Mouse (Mus musculus): Measurements from ENCODE around the gene Rxfp4. TPM values are rescaled to one million over a fixed set of nuclear protein-coding genes. Genes with fewer than 3 reads are reported as not detected.
"Not testable (repeated sequence)": the region's sequence is repeated elsewhere in the genome, so short reads cannot be mapped to it uniquely, and the experiment has no call there.

The Rxfp4 gene
- total RNA-seq, 2 experiments from 2014 or later = not detected

DNA sequence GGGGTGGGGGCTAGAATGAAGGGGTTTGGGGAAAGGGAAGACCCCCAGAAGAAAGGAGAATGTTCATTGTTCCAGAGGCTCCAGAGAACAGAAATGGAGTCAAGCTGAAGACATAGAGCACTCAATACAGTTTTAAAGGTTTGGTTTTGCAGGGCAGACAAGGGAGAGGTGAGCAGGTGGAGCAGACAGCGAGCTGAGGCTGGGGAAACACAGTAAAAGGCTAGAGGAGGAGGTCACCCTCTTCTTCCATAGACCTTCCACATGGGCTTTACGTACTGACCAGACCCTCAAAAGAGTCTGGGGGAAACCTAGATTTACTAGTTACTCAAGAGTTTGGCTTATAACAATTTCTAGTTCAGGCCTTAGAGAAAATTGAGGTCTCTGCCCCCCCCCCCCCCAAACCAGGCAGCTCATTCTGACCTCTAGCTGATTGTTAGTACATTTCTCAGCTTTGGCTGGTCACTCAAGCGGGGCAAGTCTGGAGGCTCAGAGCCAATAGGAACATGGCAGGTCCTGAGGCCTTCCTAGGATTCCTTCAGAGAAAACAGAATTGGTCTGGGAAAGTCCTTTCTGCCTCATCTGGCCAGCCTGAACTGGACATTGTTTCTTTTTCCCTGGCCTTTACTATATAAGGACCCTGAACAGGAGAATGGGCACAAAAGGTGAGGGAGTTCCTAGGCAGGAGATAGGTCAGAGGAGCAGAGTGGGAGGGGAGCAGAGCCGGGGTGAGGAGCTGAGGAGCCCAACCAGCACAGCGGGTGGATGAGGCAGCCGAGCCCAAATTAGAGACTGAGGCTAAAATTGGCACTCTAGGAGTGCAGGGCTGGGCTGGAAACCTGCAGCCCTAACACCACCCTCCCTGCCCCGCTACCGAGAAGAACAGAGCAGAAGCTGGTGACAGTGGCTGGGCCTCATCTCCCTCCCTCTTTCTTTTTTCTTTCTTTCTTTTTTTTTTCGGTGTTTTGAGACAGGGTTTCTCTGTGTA lies 33.5 kb downstream of the Rxfp4 start:
- intact Hi-C loops (cut with DNase I) = no loop called here
- DNase-seq (ENCODE audit: low spot score in 2 of 2) = no peak

DNA sequence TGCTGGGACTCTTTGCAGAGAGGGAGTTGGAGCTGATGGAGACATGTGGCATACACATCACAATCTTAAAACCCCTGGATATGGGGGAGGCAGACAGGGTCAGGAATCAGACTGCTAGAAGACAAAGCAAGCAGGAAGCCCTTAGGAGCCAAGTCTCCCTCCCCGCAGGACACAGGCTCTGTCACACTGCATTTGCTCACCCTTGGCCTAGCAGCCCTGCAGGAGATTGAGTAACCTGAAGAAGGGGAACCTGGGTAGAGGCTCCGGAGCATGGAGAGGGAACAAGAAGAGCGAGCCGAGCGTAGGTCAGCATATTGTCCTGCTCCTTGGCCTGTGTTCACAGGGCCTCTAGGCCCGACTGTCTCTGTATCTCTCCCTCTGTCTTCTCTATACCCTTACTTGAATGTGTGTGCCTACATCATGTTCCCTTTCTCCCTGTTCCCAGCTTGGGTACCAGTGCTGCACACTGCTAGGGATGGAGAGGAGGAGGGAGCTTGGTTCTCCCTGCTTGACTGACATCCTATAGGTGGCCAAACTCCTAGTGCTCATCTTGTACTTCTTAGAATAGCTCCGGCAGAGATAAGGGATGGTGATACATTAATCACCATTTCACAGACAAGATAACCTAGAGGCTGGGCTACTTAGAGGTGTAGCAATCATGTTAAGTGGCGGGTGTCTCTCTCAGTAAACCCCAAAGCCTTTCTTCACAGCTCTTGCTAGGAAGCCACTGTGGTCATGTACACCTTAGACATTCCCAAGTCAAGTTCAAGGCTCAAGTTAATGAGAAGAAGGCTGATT lies 34.7 kb downstream of the Rxfp4 start:
- intact Hi-C loops (cut with DNase I) = no loop called here
- DNase-seq (ENCODE audit: low spot score in 2 of 2) = no peak

DNA sequence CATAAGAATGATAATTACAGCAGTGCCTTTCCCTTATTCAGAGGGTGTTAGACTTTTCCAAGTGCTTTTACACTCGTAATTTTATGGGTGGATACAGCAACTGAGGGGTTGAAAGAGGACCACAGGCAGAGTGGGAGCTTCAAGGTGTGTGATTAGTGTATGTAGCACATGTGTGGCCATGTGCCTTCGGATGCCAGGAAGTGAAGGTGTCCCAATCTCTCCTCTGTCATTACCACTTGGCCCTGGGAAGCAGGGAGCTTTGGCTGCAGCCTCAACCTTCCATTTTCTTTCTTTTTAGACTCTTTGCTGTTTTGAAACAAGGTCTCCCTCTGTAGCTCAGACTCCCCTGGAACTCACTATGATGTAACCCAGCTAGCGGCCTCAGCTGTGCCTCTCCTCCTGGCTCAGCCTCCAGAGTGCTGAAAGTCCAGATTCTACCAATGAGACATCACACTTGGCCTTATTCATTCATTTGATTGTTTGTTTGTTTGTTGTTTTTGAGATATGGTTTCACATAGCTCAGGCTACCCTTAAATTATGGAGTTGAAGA lies 35.9 kb downstream of the Rxfp4 start:
- intact Hi-C loops (cut with DNase I) = no loop called here
- no peak for DNase-seq (ENCODE audit: low spot score in 2 of 2)

- DNase-seq (ENCODE audit: low spot score in 2 of 2) = no peak
Measured at GRCm38 (mm10) chr3:88615902-88616391, 37.0 kb downstream of the Rxfp4 start.

GRCm38 (mm10) chr3:88615117-88615516 lies 37.8 kb downstream of the Rxfp4 start:
- no peak for DNase-seq (ENCODE audit: low spot score in 2 of 2)
- intact Hi-C loops (cut with DNase I) = no loop called here

More at GRCm38 (mm10) chr3:88615902-88616391, 37.0 kb downstream of the Rxfp4 start:
- intact Hi-C loops (cut with DNase I) = no loop called here

DNA sequence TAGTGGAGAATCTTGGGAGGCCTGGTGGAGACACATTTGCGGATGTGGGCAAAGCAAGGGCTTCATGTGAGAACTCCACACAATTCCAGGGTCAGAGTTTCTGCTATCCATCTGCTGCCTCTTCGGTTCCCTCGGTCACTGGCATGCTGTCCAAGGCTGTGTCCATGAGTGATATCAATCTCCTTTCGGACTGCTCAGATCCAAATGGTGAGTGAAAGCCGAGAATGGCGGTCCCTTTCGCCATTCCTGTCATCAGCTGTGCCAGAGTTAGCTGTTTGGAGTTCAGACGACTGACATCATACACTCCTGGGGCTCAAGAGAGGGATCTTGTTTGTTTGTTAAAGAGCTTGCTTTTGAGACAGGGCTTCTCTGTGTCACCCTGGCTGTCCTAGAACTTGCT lies 38.5 kb downstream of the Rxfp4 start:
- DNase-seq (ENCODE audit: low spot score in 2 of 2) = no peak
- intact Hi-C loops (cut with DNase I) = no loop called here

DNA sequence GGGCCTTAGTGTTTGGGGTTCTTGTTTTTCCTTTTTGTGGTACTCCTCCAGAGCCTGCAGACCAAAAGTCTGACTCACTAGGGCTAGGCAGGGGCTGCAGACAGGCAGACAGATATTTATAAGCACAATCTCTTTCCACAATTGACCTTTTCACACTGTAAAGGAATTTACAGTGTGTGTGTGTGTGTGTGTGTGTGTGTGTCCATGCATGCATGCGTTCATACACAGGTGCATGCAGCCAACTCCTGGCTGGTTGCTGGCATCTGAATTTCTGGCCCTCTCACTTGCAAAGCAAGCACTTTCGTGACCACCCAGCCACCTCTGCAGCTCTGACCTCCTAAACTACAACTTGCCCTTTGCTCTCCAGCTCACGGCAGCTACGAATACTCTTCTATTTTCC lies 43.9 kb downstream of the Rxfp4 start:
- no peak for DNase-seq (ENCODE audit: low spot score in 2 of 2)
- intact Hi-C loops (cut with DNase I) = loop anchor here (10.0 kb wide), 1 partner anchor 126 kb away; no protein-coding TSS in a partner anchor

GRCm38 (mm10) chr3:88607758-88608138 lies 45.2 kb downstream of the Rxfp4 start:
- intact Hi-C loops (cut with DNase I) = loop anchor here (2.0 to 10.0 kb wide), 2 partner anchors 25 to 127 kb away; no protein-coding TSS in a partner anchor
- DNase-seq (ENCODE audit: low spot score in 2 of 2) = no peak

DNA sequence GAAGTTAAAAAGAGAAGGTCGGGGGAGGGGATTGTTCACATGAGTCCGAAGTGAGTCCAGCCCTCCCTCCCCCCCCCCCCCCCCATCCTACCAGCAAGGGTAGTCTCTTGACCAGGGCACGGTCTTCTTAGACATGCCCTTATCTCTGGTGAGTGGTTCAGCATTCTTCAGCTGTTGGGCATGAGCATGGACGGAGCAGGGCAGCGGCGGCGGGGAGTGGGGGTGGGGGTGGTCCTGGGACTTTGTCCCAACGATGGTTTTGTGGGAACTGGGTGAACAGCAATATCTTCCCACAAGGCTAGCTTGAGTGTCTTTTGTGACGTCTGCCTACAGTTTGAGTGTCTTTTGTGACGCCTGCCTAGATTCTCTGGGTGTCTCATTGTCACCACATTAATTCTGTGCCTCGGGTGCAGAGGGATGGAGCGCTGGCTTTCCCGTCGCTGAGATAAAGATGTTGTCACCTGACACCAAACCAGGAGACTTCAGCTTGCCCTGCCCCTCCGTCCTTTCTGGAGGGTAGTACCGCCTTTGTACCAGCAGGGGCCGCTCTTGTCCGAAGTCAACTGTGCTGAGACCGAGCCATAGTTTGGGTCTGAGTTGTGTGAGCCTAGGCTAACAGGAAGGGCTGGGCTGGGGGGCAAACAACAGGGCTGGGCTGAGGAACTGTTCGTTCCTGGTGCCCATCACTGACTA lies 45.7 kb downstream of the Rxfp4 start:
- intact Hi-C loops (cut with DNase I) = loop anchor here (2.0 to 10.0 kb wide), 2 partner anchors 26 to 128 kb away; no protein-coding TSS in a partner anchor
- peak; percentile 89 to 93 for DNase-seq (ENCODE audit: low spot score in 2 of 2)

GRCm38 (mm10) chr3:88605666-88606065 lies 47.3 kb downstream of the Rxfp4 start, which contains the start of gene Arhgef2:
Gene Arhgef2 (plus strand): TSS chr3:88605966.
- not testable (repeated sequence) for DNase-seq (ENCODE audit: low spot score in 2 of 2)
- intact Hi-C loops (cut with DNase I) = loop anchor here (2.0 to 10.0 kb wide), 2 partner anchors 27 to 129 kb away; no protein-coding TSS in a partner anchor

DNA sequence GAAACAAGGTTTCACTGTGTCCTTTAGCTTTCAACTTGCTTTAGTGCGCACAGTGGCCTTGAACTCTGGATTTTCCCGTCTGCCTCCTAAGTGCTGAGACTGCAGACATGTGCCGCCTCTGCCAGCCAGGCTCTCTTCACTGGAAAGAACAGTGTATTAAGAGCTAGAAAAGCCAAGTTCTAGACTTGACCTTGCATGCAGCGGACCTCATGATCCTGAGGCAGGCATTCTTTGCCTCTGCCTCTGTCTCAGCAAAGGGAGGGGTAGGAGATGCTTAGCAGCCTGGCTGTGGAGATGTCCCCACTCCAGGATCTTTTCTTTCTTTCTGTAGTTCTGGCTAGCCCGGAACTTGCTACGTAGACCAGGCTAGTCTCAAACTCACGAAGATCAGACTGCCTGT lies 48.1 kb downstream of the Rxfp4 start:
- intact Hi-C loops (cut with DNase I) = loop anchor here (10.0 kb wide), 1 partner anchor 130 kb away; no protein-coding TSS in a partner anchor

GRCm38 (mm10) chr3:88603714-88604161 lies 49.2 kb downstream of the Rxfp4 start:
- peak in 1 of 2 experiments; percentile 57 for DNase-seq (ENCODE audit: low spot score in 2 of 2)
- intact Hi-C loops (cut with DNase I) = loop anchor here (10.0 kb wide), 1 partner anchor 131 kb away; no protein-coding TSS in a partner anchor

More for the DNA sequence above, 48.1 kb downstream of the Rxfp4 start:
- no peak for DNase-seq (ENCODE audit: low spot score in 2 of 2)

DNA sequence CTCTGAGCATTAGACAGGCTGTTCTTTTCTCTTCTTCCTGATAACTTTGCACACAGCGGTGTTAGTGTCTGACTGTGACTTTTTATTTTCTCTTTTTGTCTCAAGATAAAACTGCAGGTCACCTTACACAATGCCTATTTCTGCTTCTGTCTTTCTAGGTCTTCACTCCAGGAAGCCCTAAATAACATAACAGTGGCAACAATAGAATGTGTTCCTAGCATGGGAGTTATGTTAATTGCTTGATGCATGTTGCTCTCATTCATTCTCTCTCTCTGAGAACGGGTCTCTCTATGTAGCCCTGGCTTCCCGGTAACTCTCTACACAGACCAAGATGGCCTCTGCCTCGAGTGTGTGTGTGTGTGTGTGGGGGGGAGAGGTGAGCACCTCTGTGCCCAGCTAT lies 50.5 kb downstream of the Rxfp4 start:
- intact Hi-C loops (cut with DNase I) = loop anchor here (10.0 kb wide), 1 partner anchor 132 kb away; no protein-coding TSS in a partner anchor

More for the DNA sequence above, 50.5 kb downstream of the Rxfp4 start:
- DNase-seq (ENCODE audit: low spot score in 2 of 2) = no peak

Other genes starting within 250 kb of the Rxfp4 start
- gene Pmf1, start 242.8 kb downstream of the Rxfp4 start, total RNA-seq (2021) = 1 to 10 TPM; 5.7 to 7.8 TPM
- 10 to 100 TPM; 69.6 to 71.3 TPM for gene Slc25a44, start 228.0 kb downstream of the Rxfp4 start, total RNA-seq (2021)
- gene Sema4a, start 192.0 kb downstream of the Rxfp4 start, total RNA-seq (2021) = 10 to 100 TPM; 51.3 to 57.7 TPM
- 10 to 100 TPM; 50.0 to 54.2 TPM for gene Lmna, start 143.2 kb downstream of the Rxfp4 start, total RNA-seq (2021)
- gene Mex3a, start 120.7 kb downstream of the Rxfp4 start, total RNA-seq (2021) = 1 to 10 TPM; 3.3 to 4.2 TPM
- gene Rab25, start 104.8 kb downstream of the Rxfp4 start, total RNA-seq (2021) = not detected
- gene Lamtor2, start 100.1 kb downstream of the Rxfp4 start, total RNA-seq (2021) = 100 to 1,000 TPM; 108 to 109 TPM
- gene Ubqln4, start 99.4 kb downstream of the Rxfp4 start, total RNA-seq (2021) = 10 to 100 TPM; 91.2 to 91.6 TPM
- 100 to 1,000 TPM; 114 to 123 TPM for gene Ssr2, start 77.3 kb downstream of the Rxfp4 start, total RNA-seq (2021)
- gene Arhgef2, start 47.2 kb downstream of the Rxfp4 start, total RNA-seq (2021) = 100 to 1,000 TPM; 310 to 316 TPM
- 10 to 100 TPM; 53.6 to 55.1 TPM for gene Khdc4, start 32.7 kb upstream of the Rxfp4 start, total RNA-seq (2021)
- 10 to 100 TPM; 45.5 to 47.8 TPM for gene Rit1, start 63.7 kb upstream of the Rxfp4 start, total RNA-seq (2021)
- 100 to 1,000 TPM; 491 to 530 TPM for gene Syt11, start 122.0 kb upstream of the Rxfp4 start, total RNA-seq (2021)
- gene Gon4l, start 182.1 kb upstream of the Rxfp4 start, total RNA-seq (2021) = 10 to 100 TPM; 41.6 to 42.3 TPM